Mouse (Mus musculus): ENCODE results near the gene Fndc3b. TPM values are rescaled to one million over a fixed set of nuclear protein-coding genes. Genes with fewer than 3 reads are reported as not detected.

Gene Fndc3b
- polyA plus RNA-seq, 1 experiment from 2014 or later: 153 TPM

GRCm38 (mm10) chr3:27709096-27709905, 1.8 kb downstream of the Fndc3b start:
- no peak for ATAC-seq
- DNase-seq (ENCODE audit: low read depth, low spot score): no peak
- in situ Hi-C loops (cut with MboI; ENCODE audit: low pct_unique_long_range_greater_than_20kb): no loop called here
- ChIA-PET POLR2A (interaction anchor here (0.6 to 1.1 kb wide), 4 partner anchors 150 to 399 kb away, joined by 3 to 5 read pairs (median 4); no protein-coding TSS in a partner anchor), CTCF (interaction anchor here (1.5 to 1.7 kb wide), 2 partner anchors 9 to 267 kb away, joined by 3 read pairs; no protein-coding TSS in a partner anchor)
- no peak for TF ChIP-seq CTCF (IDR thresholded peaks at IDR 0.05)
- H3K27me3 ChIP-seq: no peaks in the 10 kb centered on the region

DNA sequence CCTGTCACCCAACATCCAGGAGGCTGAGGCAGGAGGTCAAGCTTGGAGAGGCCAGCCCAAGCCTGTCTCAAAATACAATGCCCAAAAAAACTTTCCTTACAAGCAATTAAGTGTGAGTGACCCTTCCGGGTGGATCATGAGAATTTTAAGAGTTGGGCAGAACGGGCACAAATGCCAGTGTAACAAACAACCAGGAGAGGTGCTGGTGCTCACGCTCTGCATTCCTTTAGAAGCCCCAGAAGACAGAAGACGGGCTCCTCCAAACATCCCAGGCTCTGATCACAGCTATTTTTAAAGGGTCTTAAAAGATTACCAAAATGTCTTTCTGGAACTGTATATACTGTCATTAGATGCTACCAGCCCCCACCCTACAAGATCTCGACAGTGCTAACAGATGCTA, 2.5 kb downstream of the Fndc3b start:
- in situ Hi-C loops (cut with MboI; ENCODE audit: low pct_unique_long_range_greater_than_20kb): no loop called here
- TF ChIP-seq CTCF (IDR thresholded peaks at IDR 0.05): no peak
- ATAC-seq (no peak), DNase-seq (ENCODE audit: low read depth, low spot score) (no peak)
- ChIA-PET POLR2A (interaction anchor here (0.8 to 1.1 kb wide), 3 partner anchors 58 to 399 kb away, joined by 3 read pairs; no protein-coding TSS in a partner anchor), CTCF (interaction anchor here (0.7 to 1.8 kb wide), 5 partner anchors 8 to 370 kb away, joined by 3 read pairs; no protein-coding TSS in a partner anchor)
- no peaks in the 10 kb centered on the region for H3K27me3 ChIP-seq

DNA sequence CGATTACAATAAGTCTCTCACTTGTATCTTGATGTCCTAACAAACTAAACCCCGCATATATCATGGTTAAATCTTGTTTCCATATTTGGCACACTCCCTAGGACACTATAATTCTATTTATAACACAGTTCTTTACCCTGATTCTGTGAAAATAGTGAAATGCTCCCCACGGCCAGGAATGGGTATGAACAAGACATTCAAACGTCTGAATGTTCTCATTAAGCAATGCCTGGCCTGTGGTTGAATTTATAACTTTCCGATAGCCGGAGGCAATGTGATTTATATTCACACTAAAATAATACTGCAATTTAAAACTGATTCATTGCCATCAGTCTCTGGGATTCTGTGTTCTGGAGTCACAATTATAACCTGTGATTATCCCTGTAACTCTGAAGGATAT, 5.3 kb downstream of the Fndc3b start:
- H3K27me3 ChIP-seq: no peaks in the 10 kb centered on the region
- no peak for ATAC-seq
- in situ Hi-C loops (cut with MboI; ENCODE audit: low pct_unique_long_range_greater_than_20kb): no loop called here
- DNase-seq (ENCODE audit: low read depth, low spot score): no peak
- ChIA-PET POLR2A (interaction anchor here (0.7 to 1.4 kb wide), 4 partner anchors 9 to 152 kb away, joined by 3 to 4 read pairs (median 4); no protein-coding TSS in a partner anchor), CTCF (interaction anchor here (1.0 to 1.5 kb wide), 7 partner anchors 10 to 232 kb away, joined by 3 to 8 read pairs (median 3); no protein-coding TSS in a partner anchor)
- TF ChIP-seq CTCF (IDR thresholded peaks at IDR 0.05): no peak

- ChIA-PET POLR2A (interaction anchor here (0.7 to 1.4 kb wide), 4 partner anchors 9 to 151 kb away, joined by 3 to 4 read pairs (median 4); no protein-coding TSS in a partner anchor), CTCF (interaction anchor here (0.9 to 1.5 kb wide), 9 partner anchors 10 to 231 kb away, joined by 3 to 8 read pairs (median 3); no protein-coding TSS in a partner anchor)
- DNase-seq (ENCODE audit: low read depth, low spot score): no peak
- H3K27me3 ChIP-seq: no peaks in the 10 kb centered on the region
- no peak for ATAC-seq
- no peak for TF ChIP-seq CTCF (IDR thresholded peaks at IDR 0.05)
- in situ Hi-C loops (cut with MboI; ENCODE audit: low pct_unique_long_range_greater_than_20kb): no loop called here
These were observed 6.1 kb downstream of the Fndc3b start for GRCm38 (mm10) chr3:27705056-27705455.

DNA sequence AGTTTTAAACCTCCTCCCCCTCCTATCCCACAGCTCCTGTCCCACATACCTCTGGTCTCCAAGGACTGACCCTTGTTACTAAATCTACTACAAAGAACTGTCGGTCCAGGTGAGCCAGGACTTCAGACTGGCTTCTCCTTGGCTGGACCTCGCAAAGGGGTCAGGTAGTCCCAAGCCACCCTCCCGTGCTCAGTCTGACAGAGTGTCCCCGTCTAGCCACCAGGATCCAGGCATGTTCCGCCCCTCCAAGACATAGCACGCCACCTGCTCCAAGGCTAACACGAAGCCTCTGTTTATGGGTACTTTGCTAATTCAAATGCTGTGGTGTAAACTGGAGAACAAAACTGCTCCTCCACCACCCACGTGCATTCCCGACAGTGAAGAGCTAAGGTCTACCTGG, 6.5 kb downstream of the Fndc3b start:
- TF ChIP-seq CTCF (IDR thresholded peaks at IDR 0.05): no peak
- CTCF ChIA-PET: interaction anchor here (0.9 to 1.5 kb wide), 9 partner anchors 9 to 231 kb away, joined by 3 to 8 read pairs (median 3); no protein-coding TSS in a partner anchor
- ATAC-seq: no peak
- no peak for DNase-seq (ENCODE audit: low read depth, low spot score)
- in situ Hi-C loops (cut with MboI; ENCODE audit: low pct_unique_long_range_greater_than_20kb): no loop called here
- POLR2A ChIA-PET: interaction anchor here (1.3 to 1.4 kb wide), 3 partner anchors 8 to 151 kb away, joined by 3 to 4 read pairs (median 4); no protein-coding TSS in a partner anchor
- no peaks in the 10 kb centered on the region for H3K27me3 ChIP-seq

DNA sequence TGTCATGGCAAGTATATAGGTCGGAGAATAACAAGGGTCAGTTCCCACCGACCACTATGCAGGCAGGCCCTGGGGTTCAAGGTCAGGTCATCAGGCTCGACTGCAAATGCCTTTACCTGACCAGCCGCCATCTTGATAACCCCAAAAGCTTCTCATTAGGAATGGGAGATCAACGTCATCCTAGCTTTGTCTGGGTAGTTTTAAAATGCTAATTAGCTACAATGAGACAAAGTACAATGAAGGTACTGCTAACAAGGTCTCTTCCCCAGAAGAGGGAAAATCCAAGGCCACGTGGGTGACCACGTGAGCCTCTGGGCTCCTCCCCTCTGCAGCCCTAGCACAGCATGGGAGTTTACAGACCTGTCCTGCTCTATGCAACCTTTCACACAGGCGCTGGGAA, 7.6 kb downstream of the Fndc3b start:
- no peaks in the 10 kb centered on the region for H3K27me3 ChIP-seq
- in situ Hi-C loops (cut with MboI; ENCODE audit: low pct_unique_long_range_greater_than_20kb): no loop called here
- ChIA-PET CTCF (interaction anchor here (0.6 to 1.3 kb wide), 3 partner anchors 29 to 202 kb away, joined by 3 to 4 read pairs (median 3); no protein-coding TSS in a partner anchor), POLR2A (interaction anchor here (1.1 kb wide), 1 partner anchor 177 kb away, joined by 3 read pairs; no protein-coding TSS in a partner anchor)
- no peak for DNase-seq (ENCODE audit: low read depth, low spot score)
- ATAC-seq: no peak
- no peak for TF ChIP-seq CTCF (IDR thresholded peaks at IDR 0.05)

- ChIA-PET POLR2A (interaction anchor here (0.5 to 1.1 kb wide), 2 partner anchors 94 to 178 kb away, joined by 3 to 5 read pairs; no protein-coding TSS in a partner anchor), CTCF (interaction anchor here (1.3 kb wide), 1 partner anchor 28 kb away, joined by 4 read pairs; no protein-coding TSS in a partner anchor)
- no peak for DNase-seq (ENCODE audit: low read depth, low spot score)
- ATAC-seq: no peak
- in situ Hi-C loops (cut with MboI; ENCODE audit: low pct_unique_long_range_greater_than_20kb): no loop called here
- no peak for TF ChIP-seq CTCF (IDR thresholded peaks at IDR 0.05)
- H3K27me3 ChIP-seq: no peaks in the 10 kb centered on the region
These were observed 8.0 kb downstream of the Fndc3b start for GRCm38 (mm10) chr3:27703081-27703480.

DNA sequence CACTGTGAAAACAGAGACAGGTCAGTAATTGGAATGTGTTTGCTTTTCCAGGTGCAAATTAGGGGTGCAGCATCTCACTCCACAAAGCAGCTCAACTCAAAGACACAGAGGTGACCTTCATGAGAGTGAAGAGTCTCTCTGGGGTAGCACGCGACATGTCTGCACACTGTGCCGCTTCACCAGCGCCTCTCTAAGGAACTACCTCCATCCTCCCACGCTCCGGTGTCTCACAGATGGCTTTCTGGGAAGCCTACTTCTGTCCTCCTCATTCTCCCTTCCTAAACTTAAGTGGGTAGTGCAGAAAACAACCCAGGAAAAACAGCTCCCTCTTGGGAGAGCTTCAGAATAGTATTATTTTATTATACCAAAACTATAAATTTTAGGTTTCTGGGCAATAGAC, 12.4 kb downstream of the Fndc3b start:
- no peaks in the 10 kb centered on the region for H3K27me3 ChIP-seq
- TF ChIP-seq CTCF (IDR thresholded peaks at IDR 0.05): no peak
- ChIA-PET CTCF (interaction anchor here (0.9 to 2.0 kb wide), 4 partner anchors 10 to 39 kb away, joined by 3 to 5 read pairs (median 4); no protein-coding TSS in a partner anchor), POLR2A (no interaction called here)
- in situ Hi-C loops (cut with MboI; ENCODE audit: low pct_unique_long_range_greater_than_20kb): loop anchor here (5.0 kb wide), 1 partner anchor 41 kb away; no protein-coding TSS in a partner anchor
- ATAC-seq (no peak), DNase-seq (ENCODE audit: low read depth, low spot score) (no peak)

- ChIA-PET CTCF (interaction anchor here (0.8 to 2.0 kb wide), 6 partner anchors 9 to 411 kb away, joined by 3 to 8 read pairs (median 4); no protein-coding TSS in a partner anchor), POLR2A (interaction anchor here (0.5 to 1.9 kb wide), 13 partner anchors 9 to 267 kb away, joined by 3 to 7 read pairs (median 3); partner anchors contain the start of gene Pld1)
- in situ Hi-C loops (cut with MboI; ENCODE audit: low pct_unique_long_range_greater_than_20kb): loop anchor here (5.0 kb wide), 1 partner anchor 39 kb away; no protein-coding TSS in a partner anchor
- ATAC-seq (peak; percentile 47), DNase-seq (ENCODE audit: low read depth, low spot score) (no peak)
- no peak for TF ChIP-seq CTCF (IDR thresholded peaks at IDR 0.05)
- H3K27me3 ChIP-seq: no peaks in the 10 kb centered on the region
These were observed 14.7 kb downstream of the Fndc3b start for GRCm38 (mm10) chr3:27696449-27696797.

Measured in Patski (cell line).